Mouse (Mus musculus) neutrophil, adult 5-6 weeks (primary cell): ENCODE measurements around the gene Ralgapa2. TPM values are rescaled to one million over a fixed set of nuclear protein-coding genes. Genes with fewer than 3 reads are reported as not detected.

Source experiments
- ATAC-seq: fragments of 151-379, 151-347 bp; 2 replicates; pipeline ENCODE4 v1.8.0; 2017; ENCODE audit warnings: mild to moderate bottlenecking, moderate TSS enrichment; ENCODE audit not compliant: insufficient number of reproducible peaks, poor library complexity, low FRiP score, severe bottlenecking; ENCODE audit errors: extremely low read depth
- total RNA-seq: library from RNA; stranded (forward); fragments of 200-1000 nt; gene quantifications from 2 replicates; pipeline ENCODE4 v1.2.3, GENCODE M21; 2017

The Ralgapa2 gene
- total RNA-seq, 1 experiment from 2014 or later, result 33.1 TPM

- no peak for ATAC-seq
Measured at GRCm38 (mm10) chr2:146457494-146457893, 54.6 kb downstream of the Ralgapa2 start.

- ATAC-seq, result no peak
Measured at GRCm38 (mm10) chr2:146456612-146457011, 55.5 kb downstream of the Ralgapa2 start.

- no peak for ATAC-seq
Measured at GRCm38 (mm10) chr2:146456062-146456461, 56.1 kb downstream of the Ralgapa2 start.

DNA sequence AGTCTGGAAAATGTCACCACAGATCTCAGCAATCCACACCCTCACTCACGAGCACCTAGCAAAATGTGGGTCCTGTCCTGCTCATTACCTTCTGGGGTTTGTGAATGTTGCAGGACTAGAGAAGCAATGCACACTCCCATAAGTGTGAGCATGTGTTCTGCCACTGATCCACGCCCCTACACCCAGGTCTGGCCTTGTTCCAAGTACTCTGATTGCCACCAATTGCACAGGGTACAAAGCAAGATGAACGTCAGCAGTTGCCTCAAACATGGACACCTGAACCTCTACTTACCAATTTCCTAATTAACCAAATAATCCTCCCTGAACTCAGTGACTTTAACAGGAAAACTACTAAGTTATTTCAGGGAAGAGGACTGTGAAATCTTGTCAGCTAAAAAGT, 68.1 kb downstream of the Ralgapa2 start:
- ATAC-seq, result no peak

GRCm38 (mm10) chr2:146443291-146443875, 68.8 kb downstream of the Ralgapa2 start:
- no peak for ATAC-seq

DNA sequence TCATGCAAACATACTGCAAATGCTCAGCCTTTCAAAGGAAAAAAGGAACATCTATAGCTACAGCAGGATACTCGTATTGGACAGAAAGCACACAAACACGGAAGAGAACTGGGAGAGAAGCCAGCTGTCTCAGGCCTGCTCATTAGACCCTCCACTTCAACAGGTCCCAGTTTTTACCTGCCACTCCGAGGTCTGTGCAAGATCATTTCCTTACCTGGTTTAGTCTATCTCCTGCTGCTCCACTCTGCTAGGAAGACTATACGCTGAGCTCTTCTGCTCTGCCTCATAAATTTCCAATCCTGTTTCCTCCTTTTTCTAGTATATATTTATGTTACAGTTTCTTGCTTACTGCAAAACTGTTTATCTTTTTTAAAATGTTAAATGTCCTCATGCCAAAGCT, 70.4 kb downstream of the Ralgapa2 start:
- ATAC-seq, result no peak

DNA sequence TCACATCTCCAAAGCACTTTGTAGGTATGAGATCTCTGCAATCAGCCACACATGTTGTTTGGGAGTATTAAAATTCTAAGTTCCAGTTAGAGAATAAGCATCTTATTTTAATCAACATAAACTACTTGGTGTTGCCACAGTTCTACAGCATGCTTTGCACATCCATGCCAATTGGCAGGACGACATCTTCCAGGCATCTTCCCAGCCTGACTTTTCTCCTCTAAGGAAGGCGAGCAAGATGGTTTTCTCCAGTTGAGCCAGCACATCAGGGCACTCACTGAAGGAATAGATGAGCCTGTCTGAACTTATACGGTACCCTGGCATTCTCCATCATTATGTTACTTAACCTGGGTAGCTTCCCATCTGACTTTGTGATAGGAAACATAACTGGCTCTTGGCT, 83.4 kb downstream of the Ralgapa2 start:
- ATAC-seq, result no peak

DNA sequence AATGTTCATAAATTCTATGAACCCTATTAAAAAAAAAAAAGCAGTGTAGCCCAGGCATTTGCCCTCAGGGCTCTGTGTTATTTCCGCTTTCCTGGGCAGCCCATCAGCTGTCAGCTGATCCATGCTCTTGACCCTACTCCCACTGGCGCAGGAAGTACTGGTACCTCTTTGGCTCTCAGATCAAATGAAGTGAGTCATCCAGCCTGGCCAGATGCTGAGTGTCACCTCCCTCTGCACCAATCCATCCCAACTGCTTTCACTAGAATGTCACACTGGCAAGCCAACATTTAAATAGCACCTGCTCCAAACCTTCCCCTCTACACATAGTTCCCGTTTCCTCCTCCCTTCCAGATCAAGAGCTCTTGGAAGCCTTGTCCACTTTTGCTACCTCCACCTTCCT, 84.8 kb downstream of the Ralgapa2 start:
- ATAC-seq, result no peak

GRCm38 (mm10) chr2:146426321-146426720, 85.8 kb downstream of the Ralgapa2 start:
- ATAC-seq, result no peak

- no peak for ATAC-seq
Measured at GRCm38 (mm10) chr2:146425235-146425634, 86.9 kb downstream of the Ralgapa2 start.

DNA sequence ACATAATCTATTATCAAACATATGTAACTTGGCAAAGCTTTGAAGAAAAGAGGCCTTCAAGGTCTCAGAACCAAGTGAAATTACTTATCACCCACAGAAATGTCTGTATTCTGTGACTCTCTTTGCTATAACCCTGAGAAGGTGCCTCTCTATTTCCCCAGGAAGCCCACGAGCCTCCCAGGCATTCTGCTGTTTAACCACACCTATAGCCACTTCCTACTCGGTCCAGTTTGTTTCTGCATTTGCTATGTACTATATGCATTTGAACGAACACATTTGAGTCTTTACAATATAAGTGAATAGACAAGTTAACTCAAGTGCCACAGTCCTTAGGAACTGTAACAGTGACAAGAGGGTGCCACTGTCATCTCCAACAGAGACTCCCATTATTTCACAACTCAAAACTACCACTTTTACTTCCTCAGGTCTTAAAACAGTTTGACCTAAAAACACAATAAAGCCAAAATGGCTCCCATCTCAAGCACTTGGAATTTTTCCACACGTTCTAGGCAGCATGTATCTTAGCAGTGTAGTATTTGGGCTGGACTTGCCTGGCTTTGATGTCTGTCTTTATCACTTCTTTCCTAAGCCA, 88.3 kb downstream of the Ralgapa2 start:
- no peak for ATAC-seq

DNA sequence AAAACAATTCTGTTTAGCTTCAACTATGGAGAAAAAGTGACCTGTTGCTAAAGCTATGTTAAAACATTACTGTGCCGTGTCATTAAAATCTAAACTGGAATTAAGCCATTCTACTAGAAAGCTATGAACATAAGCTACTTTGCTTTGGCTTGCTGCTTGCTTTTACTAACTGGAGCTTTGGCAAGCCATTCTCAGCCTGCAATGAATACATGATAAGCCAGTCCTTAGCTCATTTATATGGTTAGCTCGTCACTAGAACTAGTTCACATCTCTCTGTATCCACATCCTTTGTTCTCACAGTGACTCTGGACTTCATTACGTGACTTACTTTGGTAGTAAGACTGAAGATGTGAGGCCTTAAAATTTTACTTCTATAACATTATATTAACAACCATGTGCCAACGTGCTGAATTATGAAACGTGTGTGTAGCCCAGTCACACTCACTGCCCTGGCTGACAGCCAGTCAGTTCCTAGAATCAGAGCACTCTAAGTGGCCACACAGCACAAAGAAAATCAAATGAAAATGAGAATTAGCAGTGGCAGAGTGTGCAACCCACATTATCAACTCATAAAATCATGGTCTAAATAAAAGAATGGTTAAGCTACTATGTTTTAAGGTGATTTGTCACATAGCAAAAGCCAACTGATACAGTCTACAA, 89.0 kb downstream of the Ralgapa2 start:
- no peak for ATAC-seq

DNA sequence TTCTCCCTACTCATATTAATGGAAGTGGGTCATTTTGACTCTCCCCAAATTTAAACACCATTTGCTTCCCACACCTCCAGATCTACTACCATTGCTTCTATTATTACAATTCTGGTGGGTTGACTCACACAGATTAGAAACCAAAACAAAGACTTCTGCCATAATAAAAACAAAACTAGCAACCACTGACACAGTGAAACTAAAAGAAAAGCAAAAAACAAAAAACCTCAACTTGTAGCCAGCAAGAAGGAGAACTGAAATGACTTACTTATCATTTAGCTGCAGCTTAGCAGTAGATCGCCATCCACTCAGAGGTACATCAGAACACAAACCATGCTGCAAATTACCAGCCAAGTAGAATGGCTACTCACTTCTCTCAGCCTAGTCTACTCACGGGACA, 95.9 kb downstream of the Ralgapa2 start:
- no peak for ATAC-seq

GRCm38 (mm10) chr2:146414484-146415291, 97.5 kb downstream of the Ralgapa2 start:
- ATAC-seq, result peak; percentile 35; the same call in 1 of the 2 replicates

DNA sequence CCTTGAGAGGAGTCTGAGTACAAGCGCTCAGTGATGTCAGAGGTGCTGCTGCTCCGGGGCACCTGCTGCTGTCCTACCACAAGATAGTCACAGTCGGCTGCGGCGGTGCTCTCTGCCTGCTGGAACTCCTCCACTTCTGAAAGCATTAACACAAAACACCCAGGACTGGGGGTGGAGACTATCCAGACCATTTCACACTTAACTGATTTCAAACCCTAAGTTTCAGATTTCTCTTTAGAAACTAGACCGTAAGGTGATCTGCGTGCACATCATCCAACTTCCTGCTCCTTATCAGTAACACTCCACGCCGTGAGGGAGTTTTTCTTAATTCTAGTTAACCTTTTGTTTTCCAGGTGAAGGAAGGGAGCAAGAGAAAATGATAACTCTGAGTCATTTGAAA, 99.4 kb downstream of the Ralgapa2 start:
- ATAC-seq, result no peak

DNA sequence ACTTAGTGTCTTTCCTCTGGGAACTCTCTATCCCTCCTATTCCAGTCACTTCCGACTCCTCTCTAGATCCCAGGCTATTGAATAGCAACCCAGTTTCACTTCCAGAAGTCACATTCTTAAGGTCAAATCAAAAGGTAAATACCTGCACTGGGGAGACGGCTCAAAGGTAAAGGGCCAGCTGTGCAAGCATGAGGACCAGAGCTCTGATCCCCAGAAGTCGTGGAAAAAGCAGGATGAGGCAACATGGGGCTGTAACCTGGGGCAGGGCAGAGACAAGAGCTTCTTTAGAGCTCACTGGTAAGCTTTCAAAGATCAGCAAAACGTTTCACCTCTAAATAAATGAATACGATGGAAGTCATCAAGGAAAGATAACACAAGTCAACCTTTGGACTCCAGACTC, 100.2 kb downstream of the Ralgapa2 start:
- no peak for ATAC-seq

DNA sequence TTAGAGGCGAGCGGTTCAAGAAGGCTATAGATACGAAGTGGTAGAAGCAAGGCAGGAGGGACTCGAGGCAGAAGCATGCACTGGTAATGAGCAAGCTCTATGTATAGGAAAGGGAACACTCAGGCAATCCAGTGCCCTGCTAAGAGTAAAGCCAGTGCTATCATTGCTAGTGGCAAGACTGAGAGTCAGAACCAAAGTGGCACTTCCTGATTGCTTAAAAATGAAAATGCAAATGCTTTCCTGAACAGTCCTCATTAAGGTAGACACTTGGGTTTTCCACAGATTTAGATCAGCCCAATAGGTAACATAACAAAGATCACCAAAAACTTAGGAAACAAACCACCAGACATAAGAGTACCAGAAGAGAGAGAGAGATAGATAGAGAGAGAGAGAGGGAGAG, 105.1 kb downstream of the Ralgapa2 start:
- no peak for ATAC-seq

- ATAC-seq, result no peak
Measured at GRCm38 (mm10) chr2:146401588-146401987, 110.6 kb downstream of the Ralgapa2 start.

DNA sequence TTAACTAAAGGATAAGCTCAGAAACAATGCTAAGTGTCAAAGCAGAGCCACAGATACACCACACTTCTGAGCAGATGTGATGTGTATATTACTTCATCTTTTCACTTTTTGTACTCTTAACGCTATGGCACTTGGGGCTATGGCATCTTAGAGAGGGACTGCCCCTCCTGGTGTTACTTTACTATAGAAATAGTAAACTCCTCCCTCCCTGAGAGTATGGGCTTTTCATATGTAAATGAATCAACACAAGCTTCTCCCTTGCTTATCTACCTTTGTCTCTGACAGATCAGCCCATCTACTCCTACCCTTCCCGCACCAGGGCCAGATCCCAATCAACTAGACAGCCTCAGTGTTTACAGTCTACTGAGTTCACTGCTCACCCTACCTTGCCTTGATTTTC, 111.4 kb downstream of the Ralgapa2 start:
- ATAC-seq, result no peak
